Mouse (Mus musculus) MEL (cell line): ENCODE measurements around the gene Hsd17b14.

Experiments used
- CTCF ChIP-seq, 3 experiments: IDR thresholded peaks in 2 of 3; conservative IDR thresholded peaks in 1 of 3; 2 replicates each; pipeline ENCODE4 v1.5.1; 2011 to 2012; ENCODE audit warnings: low read length in 3 of 3, low read depth in 2 of 3, mild to moderate bottlenecking in 2 of 3, improper control_type of control experiment in 1 of 3, inconsistent platforms in 1 of 3, mixed read lengths in 1 of 3, moderate library complexity in 1 of 3; ENCODE audit not compliant: control insufficient read depth in 1 of 3, insufficient read depth in 1 of 3, poor library complexity in 1 of 3, severe bottlenecking in 1 of 3
- HCFC1 ChIP-seq: IDR thresholded peaks from 2 replicates; pipeline ENCODE4 v1.6.1; 2012; ENCODE audit warnings: low read depth, mild to moderate bottlenecking, inconsistent platforms, low read length, improper control_type of control experiment, moderate library complexity

DNA sequence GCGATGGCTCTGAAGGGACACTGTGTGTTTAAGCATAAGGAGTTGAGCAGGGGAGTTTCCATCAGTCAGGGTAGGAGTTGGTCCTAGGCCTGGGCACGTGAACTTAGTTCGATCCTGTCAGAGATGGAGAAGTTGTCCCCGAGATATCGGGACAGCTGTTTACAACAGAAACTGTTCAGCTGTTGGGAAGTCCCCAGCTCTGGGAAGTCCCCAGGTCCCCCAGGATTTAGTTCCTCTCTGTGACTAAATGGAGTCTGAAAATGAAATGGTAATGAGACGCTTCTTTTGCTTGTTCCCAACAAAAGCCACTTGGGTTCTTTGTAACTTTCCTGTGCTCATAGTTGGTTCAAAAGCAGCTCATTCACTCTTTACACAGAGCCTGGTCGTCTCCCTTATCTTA is 37.2 kb downstream of the Hsd17b14 start:
- TF ChIP-seq HCFC1 (no peak), CTCF (IDR thresholded peaks at IDR 0.05 in 2 of 3, conservative IDR thresholded peaks at IDR 0.05 in 1 of 3; ENCODE audit: control insufficient read depth in 1 of 3, insufficient read depth in 1 of 3, low read depth in 2 of 3, low read length in 3 of 3, poor library complexity in 1 of 3, severe bottlenecking in 1 of 3) (no peak)
